Mouse (Mus musculus): ENCODE measurements around the gene Dlgap5.

DNA sequence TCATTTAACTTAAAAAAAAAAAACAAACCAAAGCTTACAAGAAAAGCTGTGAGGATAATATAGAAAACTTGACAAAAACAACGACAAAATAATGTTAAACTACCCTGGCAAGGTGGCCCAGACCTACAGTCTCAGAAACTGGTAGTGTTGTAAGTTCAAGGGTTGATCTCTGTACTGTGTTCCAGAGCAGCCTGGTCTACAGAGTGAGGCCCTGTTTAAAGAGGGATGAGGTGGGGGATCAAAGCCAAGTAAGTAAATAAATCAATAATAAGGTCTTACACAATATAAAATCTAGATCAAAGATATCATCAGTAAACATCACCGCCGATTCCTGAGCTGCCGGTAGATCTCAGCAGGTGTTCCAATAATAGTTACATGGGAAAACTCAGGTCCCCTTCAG lies 44.2 kb upstream of the Dlgap5 start:
- no peak for TF ChIP-seq POLR2A (IDR thresholded peaks at IDR 0.05; ENCODE audit: low read depth, low read length)
- no peak for TF ChIP-seq CTCF (IDR thresholded peaks at IDR 0.05; ENCODE audit: extremely low read depth, insufficient read depth, insufficient read length, insufficient replicate concordance)
